Mouse (Mus musculus): ENCODE results near the gene Fto. TPM values are rescaled to one million over a fixed set of nuclear protein-coding genes. Genes with fewer than 3 reads are reported as not detected.

The Fto gene
- polyA plus RNA-seq, 1 experiment: 43.9 TPM

DNA sequence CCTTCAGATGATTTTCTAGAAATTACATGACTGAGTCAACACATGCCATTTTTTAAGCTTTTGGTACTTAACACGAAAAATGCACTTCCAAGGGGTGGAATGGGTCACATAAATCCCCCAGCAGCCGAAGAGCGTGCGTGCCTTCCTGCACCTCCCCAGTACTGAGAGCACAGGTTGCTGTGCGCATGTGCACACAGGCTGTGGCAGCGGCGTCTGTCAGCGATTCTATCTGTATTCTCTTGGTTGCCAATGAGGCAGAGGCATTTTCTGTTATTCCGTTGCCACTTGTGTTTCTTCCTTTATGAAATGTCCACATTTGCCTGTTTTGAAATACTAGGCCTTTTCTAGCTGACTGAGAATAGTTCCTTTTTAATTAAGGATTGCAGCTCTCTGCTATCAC lies 324.4 kb downstream of the Fto start:
- Histone ChIP-seq H3K4me1 (ENCODE audit: control insufficient read depth, insufficient read depth, low read length) (no peaks in the 10 kb centered on the region), H3K4me3 (ENCODE audit: insufficient read depth, low read depth, low read length) (no peak overlapping the region), H3K27me3 (replicated peaks; ENCODE audit: control insufficient read depth, insufficient read depth, low read length) (no peaks in the 10 kb centered on the region), H3K27ac (ENCODE audit: insufficient read depth, low read depth, low read length) (no peak overlapping the region), H3K36me3 (ENCODE audit: control insufficient read depth, insufficient read depth, low read length) (no peaks in the 10 kb centered on the region; the same call in 1 of the 2 replicates)
- no peak for DNase-seq
- 93% methylated on average over 9 of the region's 9 CpGs for WGBS
- TF ChIP-seq CTCF (conservative IDR thresholded peaks at IDR 0.05; ENCODE audit: insufficient read depth, insufficient read length, low read depth, low read length) (no peak), POLR2A (IDR thresholded peaks at IDR 0.05; ENCODE audit: low read depth, low read length) (no peak)

DNA sequence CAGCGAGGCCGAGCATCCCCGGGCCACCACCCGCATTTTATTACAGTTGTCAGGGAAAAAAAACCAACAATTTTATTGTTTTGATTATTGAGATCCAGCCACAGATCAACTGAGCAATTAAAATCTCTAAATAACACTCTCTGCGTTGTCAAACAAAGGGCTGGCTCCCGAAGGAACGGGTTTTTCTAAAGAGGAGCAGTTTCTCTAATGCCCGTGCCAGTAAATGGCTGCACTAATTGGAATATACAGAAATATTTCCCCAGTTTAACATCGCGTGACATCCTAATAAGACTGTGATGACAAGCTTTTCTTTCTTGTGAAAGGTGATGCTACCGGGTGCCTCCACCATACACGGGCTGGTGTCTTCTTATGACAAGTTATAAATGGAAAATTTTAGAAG lies 324.9 kb downstream of the Fto start:
- Histone ChIP-seq H3K4me3 (ENCODE audit: insufficient read depth, low read depth, low read length) (no peak overlapping the region), H3K27me3 (replicated peaks; ENCODE audit: control insufficient read depth, insufficient read depth, low read length) (no peaks in the 10 kb centered on the region), H3K4me1 (ENCODE audit: control insufficient read depth, insufficient read depth, low read length) (no peaks in the 10 kb centered on the region), H3K27ac (ENCODE audit: insufficient read depth, low read depth, low read length) (no peak overlapping the region), H3K36me3 (ENCODE audit: control insufficient read depth, insufficient read depth, low read length) (no peaks in the 10 kb centered on the region; the same call in 1 of the 2 replicates)
- no peak for DNase-seq
- WGBS: 89% methylated on average over 12 of the region's 12 CpGs
- TF ChIP-seq CTCF (conservative IDR thresholded peaks at IDR 0.05; ENCODE audit: insufficient read depth, insufficient read length, low read depth, low read length): no peak
- TF ChIP-seq POLR2A (IDR thresholded peaks at IDR 0.05; ENCODE audit: low read depth, low read length): no peak

DNA sequence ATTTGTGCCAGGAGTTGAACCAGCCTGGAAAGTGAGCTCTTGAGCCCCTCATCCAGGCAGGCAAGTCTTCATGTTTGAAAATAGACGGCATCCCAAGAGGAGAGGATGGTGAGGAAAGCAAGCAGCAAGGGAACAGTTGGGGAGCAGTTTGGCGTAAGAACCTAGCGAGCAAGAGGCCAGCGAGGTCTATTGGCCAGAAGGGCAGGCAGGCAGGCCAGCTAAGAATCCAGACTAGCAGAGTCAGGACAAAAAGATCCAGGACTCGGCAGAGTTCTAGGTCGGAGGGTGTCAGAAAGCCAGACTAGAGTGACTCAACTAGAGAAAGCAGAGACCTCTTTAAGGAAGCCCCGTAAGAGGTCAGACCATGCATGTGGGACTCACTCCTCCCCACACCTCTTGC lies 327.1 kb downstream of the Fto start:
- WGBS: 73% methylated on average over 7 of the region's 7 CpGs
- DNase-seq: peak; percentile 43
- H3K4me1 ChIP-seq (ENCODE audit: control insufficient read depth, insufficient read depth, low read length): no peaks in the 10 kb centered on the region
- no peak for TF ChIP-seq POLR2A (IDR thresholded peaks at IDR 0.05; ENCODE audit: low read depth, low read length)
- no peak overlapping the region for H3K4me3 ChIP-seq (ENCODE audit: insufficient read depth, low read depth, low read length)
- no peaks in the 10 kb centered on the region for H3K27me3 ChIP-seq (replicated peaks; ENCODE audit: control insufficient read depth, insufficient read depth, low read length)
- H3K36me3 ChIP-seq (ENCODE audit: control insufficient read depth, insufficient read depth, low read length): no peaks in the 10 kb centered on the region
- H3K27ac ChIP-seq (ENCODE audit: insufficient read depth, low read depth, low read length): no peak overlapping the region

GRCm38 (mm10) chr8:91645484-91645883 lies 332.2 kb downstream of the Fto start:
- TF ChIP-seq CTCF (conservative IDR thresholded peaks at IDR 0.05; ENCODE audit: insufficient read depth, insufficient read length, low read depth, low read length) (no peak), POLR2A (IDR thresholded peaks at IDR 0.05; ENCODE audit: low read depth, low read length) (no peak)
- Histone ChIP-seq H3K36me3 (ENCODE audit: control insufficient read depth, insufficient read depth, low read length) (no peaks in the 10 kb centered on the region), H3K4me3 (ENCODE audit: insufficient read depth, low read depth, low read length) (no peak overlapping the region), H3K27ac (ENCODE audit: insufficient read depth, low read depth, low read length) (no peak overlapping the region), H3K4me1 (ENCODE audit: control insufficient read depth, insufficient read depth, low read length) (no peaks in the 10 kb centered on the region), H3K27me3 (replicated peaks; ENCODE audit: control insufficient read depth, insufficient read depth, low read length) (no peaks in the 10 kb centered on the region)
- 61% methylated on average over 2 of the region's 2 CpGs for WGBS
- no peak for DNase-seq

DNA sequence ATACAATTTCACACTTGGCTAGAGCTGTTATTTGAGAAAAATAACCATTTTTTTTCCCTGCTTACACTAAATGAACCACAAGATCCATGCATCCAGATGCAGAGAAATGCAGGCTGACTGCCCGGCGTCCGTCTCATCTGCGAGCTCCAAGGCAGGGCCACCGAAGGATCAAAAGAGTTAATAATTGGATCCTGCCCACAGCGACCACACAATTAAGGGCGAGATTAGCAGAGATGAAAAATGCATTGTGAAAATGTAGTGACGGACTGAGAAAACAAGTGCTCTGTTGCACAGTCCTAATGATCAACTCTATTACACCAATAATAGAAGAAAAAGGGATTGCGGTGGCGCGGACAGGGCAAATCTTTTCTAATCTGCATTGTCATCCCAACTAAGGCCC lies 334.6 kb downstream of the Fto start:
- no peak overlapping the region for H3K27ac ChIP-seq (ENCODE audit: insufficient read depth, low read depth, low read length)
- WGBS: 89% methylated on average over 11 of the region's 11 CpGs
- DNase-seq: no peak
- TF ChIP-seq POLR2A (IDR thresholded peaks at IDR 0.05; ENCODE audit: low read depth, low read length): no peak
- TF ChIP-seq CTCF (conservative IDR thresholded peaks at IDR 0.05; ENCODE audit: insufficient read depth, insufficient read length, low read depth, low read length): no peak
- H3K4me3 ChIP-seq (ENCODE audit: insufficient read depth, low read depth, low read length): no peak overlapping the region
- no peaks in the 10 kb centered on the region for H3K27me3 ChIP-seq (replicated peaks; ENCODE audit: control insufficient read depth, insufficient read depth, low read length)
- H3K36me3 ChIP-seq (ENCODE audit: control insufficient read depth, insufficient read depth, low read length): no peaks in the 10 kb centered on the region
- no peaks in the 10 kb centered on the region for H3K4me1 ChIP-seq (ENCODE audit: control insufficient read depth, insufficient read depth, low read length)

DNA sequence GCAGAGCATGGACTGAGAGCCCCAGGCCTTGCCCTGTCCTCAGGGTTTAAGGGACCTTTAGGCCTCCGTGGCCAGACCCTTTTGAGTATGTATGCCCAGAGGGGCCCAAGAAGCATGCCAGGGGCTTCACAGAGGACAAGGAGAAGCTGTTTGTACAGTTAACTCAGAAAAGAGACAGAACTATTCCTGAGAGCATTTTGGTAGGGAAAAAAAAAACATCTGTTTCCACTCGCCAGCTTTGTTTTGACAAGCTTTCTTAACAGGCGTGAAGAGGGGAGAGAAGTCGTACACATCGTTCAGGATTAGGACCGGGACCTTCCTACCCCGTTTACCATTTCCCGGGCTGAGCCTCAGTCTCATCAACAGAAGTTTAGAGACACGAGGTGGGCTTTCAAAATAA lies 335.5 kb downstream of the Fto start:
- no peaks in the 10 kb centered on the region for H3K27me3 ChIP-seq (replicated peaks; ENCODE audit: control insufficient read depth, insufficient read depth, low read length)
- no peaks in the 10 kb centered on the region for H3K4me1 ChIP-seq (ENCODE audit: control insufficient read depth, insufficient read depth, low read length)
- WGBS: 71% methylated on average over 9 of the region's 9 CpGs
- no peak for DNase-seq
- no peaks in the 10 kb centered on the region for H3K36me3 ChIP-seq (ENCODE audit: control insufficient read depth, insufficient read depth, low read length)
- H3K4me3 ChIP-seq (ENCODE audit: insufficient read depth, low read depth, low read length): no peak overlapping the region
- TF ChIP-seq CTCF (conservative IDR thresholded peaks at IDR 0.05; ENCODE audit: insufficient read depth, insufficient read length, low read depth, low read length): no peak
- TF ChIP-seq POLR2A (IDR thresholded peaks at IDR 0.05; ENCODE audit: low read depth, low read length): no peak
- no peak overlapping the region for H3K27ac ChIP-seq (ENCODE audit: insufficient read depth, low read depth, low read length)

GRCm38 (mm10) chr8:91653561-91653960 lies 340.2 kb downstream of the Fto start:
- Histone ChIP-seq H3K27me3 (replicated peaks; ENCODE audit: control insufficient read depth, insufficient read depth, low read length) (no peaks in the 10 kb centered on the region), H3K27ac (ENCODE audit: insufficient read depth, low read depth, low read length) (no peak overlapping the region), H3K4me1 (ENCODE audit: control insufficient read depth, insufficient read depth, low read length) (0 out of 2 replicates have a peak, but pooled peaks cover 4% of the 10 kb centered on the region), H3K4me3 (ENCODE audit: insufficient read depth, low read depth, low read length) (no peak overlapping the region), H3K36me3 (ENCODE audit: control insufficient read depth, insufficient read depth, low read length) (no peaks in the 10 kb centered on the region)
- no peak for TF ChIP-seq CTCF (conservative IDR thresholded peaks at IDR 0.05; ENCODE audit: insufficient read depth, insufficient read length, low read depth, low read length)
- no peak for TF ChIP-seq POLR2A (IDR thresholded peaks at IDR 0.05; ENCODE audit: low read depth, low read length)
- 76% methylated on average over 3 of the region's 3 CpGs for WGBS
- no peak for DNase-seq

- H3K4me3 ChIP-seq (ENCODE audit: insufficient read depth, low read depth, low read length): no peak overlapping the region
- DNase-seq: peak; percentile 62
- H3K36me3 ChIP-seq (ENCODE audit: control insufficient read depth, insufficient read depth, low read length): no peaks in the 10 kb centered on the region
- WGBS: 67% methylated on average over 9 of the region's 9 CpGs
- H3K4me1 ChIP-seq (ENCODE audit: control insufficient read depth, insufficient read depth, low read length): 0 out of 2 replicates have a peak, but pooled peaks cover 4% of the 10 kb centered on the region
- H3K27me3 ChIP-seq (replicated peaks; ENCODE audit: control insufficient read depth, insufficient read depth, low read length): no peaks in the 10 kb centered on the region
- no peak for TF ChIP-seq POLR2A (IDR thresholded peaks at IDR 0.05; ENCODE audit: low read depth, low read length)
- TF ChIP-seq CTCF (conservative IDR thresholded peaks at IDR 0.05; ENCODE audit: insufficient read depth, insufficient read length, low read depth, low read length): no peak
- no peak overlapping the region for H3K27ac ChIP-seq (ENCODE audit: insufficient read depth, low read depth, low read length)
Measured at GRCm38 (mm10) chr8:91657381-91657780, 344.1 kb downstream of the Fto start.
